Mouse (Mus musculus) hindbrain, embryonic 13.5 days (tissue): ENCODE measurements around the gene Gm7849. TPM values are rescaled to one million over a fixed set of nuclear protein-coding genes. Genes with fewer than 3 reads are reported as not detected.
"Not testable (repeated sequence)": the region's sequence is repeated elsewhere in the genome, so short reads cannot be mapped to it uniquely, and the experiment has no call there.

Experiments
- ATAC-seq: fragments of 200-750 bp; cut with Nextera tagmentation; 2 replicates; pipeline ENCODE4 v1.8.0; 2017; ENCODE audit warnings: moderate TSS enrichment; ENCODE audit not compliant: low FRiP score
- H3K27ac ChIP-seq: fragments of 300-500 bp; sonication (generic); 2 replicates; pipeline ENCODE4 v1.5.1; 2015; ENCODE audit warnings: inconsistent platforms, mild to moderate bottlenecking, moderate library complexity
- H3K27me3 ChIP-seq: fragments of 300-500 bp; sonication (generic); 2 replicates; pipeline ENCODE4 v1.6.1; 2015; ENCODE audit warnings: mild to moderate bottlenecking, inconsistent platforms
- H3K36me3 ChIP-seq: fragments of 300-500 bp; sonication (generic); 2 replicates; pipeline ENCODE4 v1.6.1; 2015; ENCODE audit warnings: mild to moderate bottlenecking, inconsistent platforms
- H3K4me1 ChIP-seq: fragments of 300-500 bp; sonication (generic); replicated peaks from 2 replicates; pipeline ENCODE4 v1.6.1; 2015; ENCODE audit warnings: inconsistent platforms
- H3K4me2 ChIP-seq: fragments of 300-500 bp; sonication (generic); 2 replicates; pipeline ENCODE4 v1.6.1; 2015; ENCODE audit warnings: inconsistent platforms, mild to moderate bottlenecking, moderate library complexity
- H3K4me3 ChIP-seq: fragments of 300-500 bp; sonication (generic); 2 replicates; pipeline ENCODE4 v1.5.1; 2015; ENCODE audit warnings: mild to moderate bottlenecking, inconsistent platforms
- H3K9ac ChIP-seq: fragments of 300-500 bp; sonication (generic); 2 replicates; pipeline ENCODE4 v1.6.1; 2015; ENCODE audit warnings: mild to moderate bottlenecking, inconsistent platforms
- H3K9me3 ChIP-seq: fragments of 300-500 bp; sonication (generic); 2 replicates; pipeline ENCODE4 v1.6.1; 2016; ENCODE audit warnings: inconsistent platforms
- WGBS: fragments of 180-500 bp; shearing (Covaris S2); methylation state at CpG from one replicate; pipeline ENCODE4 v1.1.7; 2015; 5-methylcytosine and 5-hydroxymethylcytosine counted together
- polyA plus RNA-seq: library from polyadenylated mRNA; unstranded; fragments of >200 nt; fragmentation: Nextera tagmentation; extraction: Ambion mirVana; gene quantifications from 2 replicates; pipeline ENCODE4 v1.2.1, GENCODE M21; 2015

Gm7849 gene
- not detected in 2 replicates for polyA plus RNA-seq

- not testable (repeated sequence) for ATAC-seq, H3K4me1 ChIP-seq, H3K4me2 ChIP-seq, H3K9ac ChIP-seq, H3K27ac ChIP-seq, H3K9me3 ChIP-seq, H3K36me3 ChIP-seq, H3K27me3 ChIP-seq, H3K4me3 ChIP-seq
- no CpG with 5 or more reads among the region's 1 CpGs for WGBS
These were observed at the start of gene Gm7849 for GRCm38 (mm10) chr8:21456460-21456859. TSS of gene Gm7849 (minus strand) at chr8:21456560.

- not testable (repeated sequence) for H3K27me3 ChIP-seq, H3K9ac ChIP-seq, H3K4me2 ChIP-seq, ATAC-seq, H3K9me3 ChIP-seq, H3K4me1 ChIP-seq, H3K36me3 ChIP-seq, H3K4me3 ChIP-seq, H3K27ac ChIP-seq
- no CpG with 5 or more reads among the region's 1 CpGs for WGBS
These were observed 29.2 kb downstream of the Gm7849 start, which contains the start of gene Defa36 for GRCm38 (mm10) chr8:21427111-21427510. TSS of gene Defa36 (plus strand) at chr8:21427411.

Other genes starting within 250 kb of the Gm7849 start
- not detected in 2 replicates for gene Gm15292, start 206.8 kb downstream of the Gm7849 start, polyA plus RNA-seq
- not detected in 2 replicates for gene Defa27, start 141.0 kb downstream of the Gm7849 start, polyA plus RNA-seq
- gene Defa29, start 129.5 kb downstream of the Gm7849 start, polyA plus RNA-seq: not detected in 2 replicates
- gene Defa2, start 78.0 kb downstream of the Gm7849 start, polyA plus RNA-seq: not detected in 2 replicates
- gene Defa33, start 64.7 kb downstream of the Gm7849 start, polyA plus RNA-seq: not detected in 2 replicates
- not detected in 2 replicates for gene Defa36, start 29.1 kb downstream of the Gm7849 start, polyA plus RNA-seq
- gene Defa20, start 52.7 kb upstream of the Gm7849 start, polyA plus RNA-seq: not detected in 2 replicates
- gene Defa32, start 72.5 kb upstream of the Gm7849 start, polyA plus RNA-seq: not detected in 2 replicates
- gene Defa37, start 108.8 kb upstream of the Gm7849 start, polyA plus RNA-seq: not detected in 2 replicates
- gene Defa28, start 126.4 kb upstream of the Gm7849 start, polyA plus RNA-seq: not detected in 2 replicates
- gene Gm7861, start 137.9 kb upstream of the Gm7849 start, polyA plus RNA-seq: not detected in 2 replicates
- not detected in 2 replicates for gene Defa26, start 161.6 kb upstream of the Gm7849 start, polyA plus RNA-seq
- not detected in 2 replicates for gene Defa17, start 199.2 kb upstream of the Gm7849 start, polyA plus RNA-seq
- gene Defa34, start 209.2 kb upstream of the Gm7849 start, polyA plus RNA-seq: not detected in 2 replicates
- gene AY761184, start 247.1 kb upstream of the Gm7849 start, polyA plus RNA-seq: not detected in 2 replicates